Mouse (Mus musculus): ENCODE data around the gene Creld1.

DNA sequence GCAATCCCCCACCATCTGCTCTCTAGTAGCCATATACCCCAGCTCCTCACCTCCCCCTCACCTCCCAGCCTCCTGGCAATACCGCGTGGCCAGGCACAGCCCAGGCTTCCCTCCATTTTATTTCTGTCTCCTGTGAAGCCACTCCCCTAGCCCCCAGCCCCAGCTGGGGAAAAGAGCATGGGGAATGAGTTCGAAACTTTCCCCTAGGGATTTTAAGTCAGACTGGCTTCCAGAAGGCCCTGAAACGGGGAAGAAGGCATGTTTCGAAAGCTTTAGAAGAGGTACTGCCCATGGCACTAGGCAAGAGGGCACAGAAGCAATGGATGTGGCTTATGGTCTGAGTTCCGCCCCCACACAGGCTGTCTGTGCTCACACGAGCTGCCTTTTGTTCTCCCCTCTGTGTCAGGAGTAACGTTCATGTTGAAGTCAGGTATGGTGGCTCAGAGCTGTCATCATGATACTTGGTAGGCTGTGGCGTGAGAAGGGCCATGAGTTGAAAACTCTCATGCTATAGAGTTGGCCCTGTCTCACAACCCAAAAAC is 47.4 kb upstream of the Creld1 start, which contains the start of gene Cidec:
- no peak for TF ChIP-seq CTCF (IDR thresholded peaks at IDR 0.05; ENCODE audit: low read depth, low read length)
- TF ChIP-seq POLR2A (IDR thresholded peaks at IDR 0.05; ENCODE audit: extremely low read depth, insufficient read depth, low read length) = no peak
